Mouse (Mus musculus): ENCODE data around the gene Cactin.

Cactin gene

DNA sequence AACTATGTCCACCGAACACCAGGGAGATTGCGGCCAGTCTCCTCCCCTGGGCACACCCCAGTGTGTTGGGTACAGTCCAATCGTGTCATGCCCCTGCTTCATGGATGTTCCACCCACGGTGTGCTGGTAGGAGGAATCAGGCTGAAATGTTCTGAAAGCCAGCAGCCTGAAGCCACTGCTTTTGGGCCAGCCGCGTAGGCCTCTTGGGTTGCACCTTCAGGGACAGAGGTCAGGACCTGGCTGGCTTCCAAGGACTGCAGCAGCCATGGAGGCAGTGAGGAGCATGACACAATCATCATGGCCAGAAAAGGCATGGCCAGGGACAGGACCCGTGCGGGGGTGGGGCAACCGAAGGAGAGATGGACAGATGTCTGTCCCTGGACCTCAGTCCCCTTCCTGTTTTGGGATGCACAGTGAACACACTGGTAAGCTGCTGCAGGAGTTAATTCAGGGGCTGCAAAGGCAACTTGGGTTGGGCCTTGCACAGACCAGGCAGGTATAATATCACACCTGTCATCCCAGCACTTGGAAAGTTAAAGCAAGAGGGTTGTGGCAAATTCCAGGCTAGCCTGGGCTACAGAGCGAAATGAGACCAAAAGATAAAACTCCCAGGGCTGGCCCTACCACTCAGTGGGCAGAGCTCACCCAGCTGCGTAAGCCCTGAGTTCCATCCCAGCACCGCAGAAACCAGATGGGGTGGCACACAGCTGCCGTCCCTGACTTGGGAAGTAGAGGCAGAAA lies 2.1 kb upstream of the Cactin start:
- in situ Hi-C loops (cut with MboI, MseI) = no loop called here

DNA sequence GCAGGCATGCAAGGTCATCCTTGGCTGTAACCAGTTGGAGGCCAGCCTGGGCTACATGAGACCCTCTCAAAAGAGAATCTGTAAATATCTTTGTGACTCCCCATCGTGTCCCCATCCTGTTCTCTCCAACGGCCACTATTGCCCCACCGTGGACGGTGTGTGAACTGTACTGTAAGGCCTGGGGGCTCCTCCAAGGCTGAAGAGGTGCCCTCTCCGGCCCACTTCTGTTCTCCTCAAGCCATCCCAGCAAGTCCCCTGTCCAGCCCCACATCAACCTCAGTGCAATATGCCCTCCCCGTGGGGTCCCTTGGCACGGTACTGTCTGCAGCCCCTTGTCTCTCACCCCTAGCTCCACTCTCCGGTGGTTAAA lies 1.6 kb upstream of the Cactin start:
- in situ Hi-C loops (cut with MboI, MseI) = no loop called here

DNA sequence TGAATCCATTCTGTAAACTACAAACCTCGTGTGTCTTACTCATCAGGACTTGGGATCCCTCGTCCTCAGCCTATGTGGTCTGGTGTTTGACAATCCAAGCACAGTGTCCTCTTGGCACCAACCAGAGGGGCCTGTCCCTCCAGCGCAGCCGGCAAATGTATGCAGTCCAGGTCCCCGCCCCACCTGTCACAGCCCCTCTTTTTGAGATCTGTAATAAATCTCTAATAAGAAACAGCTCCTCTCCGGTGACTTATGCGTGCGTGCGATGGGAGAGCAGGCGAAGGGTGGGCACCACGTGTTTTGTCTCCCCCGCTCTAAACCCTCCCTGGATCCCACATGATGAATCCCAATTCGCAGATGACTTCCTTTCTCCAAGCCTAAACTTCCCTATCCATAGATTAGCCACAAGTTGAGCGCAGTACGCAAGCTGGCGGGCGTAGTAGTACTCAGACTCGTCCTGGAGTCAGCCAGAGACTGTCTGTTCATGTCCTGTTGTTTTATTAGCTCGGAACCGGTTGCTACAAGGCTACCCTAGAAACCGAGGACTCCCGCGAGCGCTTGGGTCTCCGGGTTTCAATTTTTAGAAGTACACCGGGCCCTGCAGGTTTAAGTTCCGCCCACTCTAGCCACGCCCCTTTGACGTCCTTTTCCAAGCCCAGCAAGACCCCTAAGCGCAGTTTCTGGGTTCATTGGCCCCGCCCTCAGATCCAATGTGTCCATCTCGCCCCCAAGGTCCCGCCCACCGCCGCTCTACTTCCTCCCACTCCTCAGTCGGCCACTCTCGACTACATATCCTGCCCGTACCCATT lies 958 bp upstream of the Cactin start:
- in situ Hi-C loops (cut with MboI, MseI) = loop anchor here (5.0 kb wide), 1 partner anchor 33 kb away; no protein-coding TSS in a partner anchor

DNA sequence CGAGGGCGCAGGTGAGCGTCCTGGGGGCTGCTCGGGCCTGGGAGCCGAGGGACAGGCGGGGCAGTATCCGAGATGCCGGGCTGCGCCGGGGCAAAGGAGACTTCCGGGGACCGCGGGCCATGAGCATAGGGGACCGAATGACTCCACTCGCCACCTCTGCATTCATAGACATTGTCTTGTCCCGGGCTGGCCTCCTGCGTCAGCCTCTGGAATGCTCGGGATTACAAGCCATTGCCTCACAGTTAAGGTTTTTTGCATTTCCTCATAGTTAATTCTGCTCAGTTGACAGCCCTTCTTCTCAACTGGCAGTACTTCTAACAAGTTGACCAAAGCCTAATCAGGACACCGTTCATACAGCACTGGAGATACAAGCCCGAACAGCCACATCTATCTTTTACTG lies 533 bp downstream of the Cactin start:
- in situ Hi-C loops (cut with MboI, MseI) = loop anchor here (5.0 kb wide), 1 partner anchor 34 kb away; no protein-coding TSS in a partner anchor

DNA sequence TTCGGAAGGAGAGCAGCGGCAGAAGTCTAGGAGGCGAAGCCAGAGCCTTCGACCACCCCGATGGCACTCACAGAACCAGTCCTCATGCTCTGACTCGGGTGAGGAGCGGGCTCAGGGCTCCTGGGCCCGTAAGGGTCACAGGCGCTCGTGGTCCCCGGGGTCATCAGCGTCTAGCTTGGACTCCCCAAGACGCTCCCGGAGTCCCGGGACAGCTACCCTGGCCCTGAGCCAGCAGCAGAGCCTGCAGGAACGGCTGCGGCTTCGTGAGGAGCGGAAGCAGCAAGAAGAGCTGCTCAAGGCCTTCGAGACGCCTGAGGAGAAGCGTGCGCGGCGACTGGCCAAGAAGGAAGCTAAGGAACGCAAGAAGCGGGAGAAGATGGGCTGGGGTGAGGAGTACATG lies 1.5 kb downstream of the Cactin start:
- in situ Hi-C loops (cut with MboI, MseI) = loop anchor here (5.0 kb wide), 1 partner anchor 35 kb away; no protein-coding TSS in a partner anchor

DNA sequence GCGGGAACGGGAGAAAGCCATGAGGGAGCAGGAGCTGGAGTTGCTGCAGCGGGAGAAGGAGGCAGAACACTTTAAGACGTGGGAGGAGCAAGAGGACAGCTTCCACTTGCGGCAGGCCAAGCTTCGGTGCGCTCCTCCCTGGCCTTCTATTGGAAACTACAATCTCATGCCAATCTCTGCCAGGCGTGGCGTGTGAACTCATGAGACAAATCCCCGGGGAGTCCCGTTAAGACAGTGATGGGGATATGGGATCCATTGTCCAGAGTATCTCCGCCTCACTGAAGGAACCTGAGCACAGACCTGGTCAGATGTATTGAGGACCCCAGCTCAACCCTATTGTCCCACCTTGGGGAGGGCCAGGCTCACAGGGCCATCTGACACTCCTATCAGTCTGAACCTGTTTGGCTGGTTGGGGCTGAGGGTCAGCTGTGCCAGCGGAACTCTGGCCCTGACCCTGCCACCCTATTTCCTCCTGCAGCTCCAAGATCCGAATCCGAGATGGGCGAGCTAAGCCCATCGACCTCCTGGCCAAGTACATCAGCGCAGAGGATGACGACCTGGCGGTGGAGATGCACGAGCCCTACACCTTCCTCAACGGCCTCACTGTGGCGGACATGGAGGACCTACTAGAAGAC lies 2.4 kb downstream of the Cactin start:
- in situ Hi-C loops (cut with MboI, MseI) = loop anchor here (5.0 kb wide), 1 partner anchor 36 kb away; no protein-coding TSS in a partner anchor

DNA sequence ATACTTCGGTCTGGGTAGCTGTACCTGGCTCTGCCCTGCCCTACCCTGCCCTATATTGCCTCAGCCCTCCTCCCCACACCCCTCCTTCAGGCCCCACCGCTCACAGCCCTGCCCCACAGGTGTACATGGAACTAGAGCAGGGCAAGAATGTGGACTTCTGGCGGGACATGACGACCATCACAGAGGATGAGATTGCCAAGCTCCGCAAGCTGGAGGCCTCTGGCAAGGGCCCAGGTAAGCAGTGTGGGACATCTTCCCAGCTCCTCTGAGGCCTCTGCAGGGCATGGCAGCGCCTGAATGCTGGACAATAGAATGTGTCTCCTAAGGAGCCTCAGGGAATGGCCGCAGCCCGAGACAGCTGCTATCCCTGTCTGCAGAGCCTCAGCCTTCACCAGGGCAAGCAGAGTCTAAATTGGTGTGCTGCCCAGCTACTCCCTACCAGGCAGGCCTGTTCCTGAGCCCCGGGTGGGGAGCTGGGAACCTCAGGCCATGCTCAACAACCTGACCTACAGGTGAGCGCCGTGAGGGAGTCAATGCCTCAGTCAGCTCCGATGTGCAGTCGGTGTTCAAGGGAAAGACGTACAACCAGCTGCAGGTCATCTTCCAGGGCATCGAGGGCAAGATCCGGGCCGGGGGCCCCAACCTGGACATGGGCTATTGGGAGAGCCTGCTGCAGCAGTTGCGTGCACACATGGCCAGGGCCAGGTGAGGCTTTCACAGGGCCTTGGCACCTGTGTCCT lies 3.1 kb downstream of the Cactin start:
- in situ Hi-C loops (cut with MboI, MseI) = loop anchor here (5.0 kb wide), 1 partner anchor 37 kb away; no protein-coding TSS in a partner anchor

DNA sequence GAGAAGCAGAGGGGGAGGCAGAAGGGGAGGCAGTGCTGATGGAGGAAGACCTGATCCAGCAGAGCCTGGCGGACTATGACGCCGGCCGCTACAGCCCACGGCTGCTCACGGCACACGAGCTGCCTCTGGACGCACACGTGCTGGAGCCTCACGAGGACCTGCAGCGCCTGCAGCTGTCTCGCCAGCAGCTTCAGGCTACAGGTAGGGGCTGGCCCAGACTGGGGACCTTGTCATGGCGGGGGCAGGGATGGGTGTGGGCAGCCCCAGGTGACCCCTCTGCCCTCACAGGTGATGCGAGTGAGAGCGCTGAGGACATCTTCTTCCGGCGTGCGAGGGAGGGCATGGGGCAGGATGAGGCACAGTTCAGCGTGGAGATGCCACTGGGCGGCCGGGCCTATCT lies 4.3 kb downstream of the Cactin start:
- in situ Hi-C loops (cut with MboI, MseI) = no loop called here

DNA sequence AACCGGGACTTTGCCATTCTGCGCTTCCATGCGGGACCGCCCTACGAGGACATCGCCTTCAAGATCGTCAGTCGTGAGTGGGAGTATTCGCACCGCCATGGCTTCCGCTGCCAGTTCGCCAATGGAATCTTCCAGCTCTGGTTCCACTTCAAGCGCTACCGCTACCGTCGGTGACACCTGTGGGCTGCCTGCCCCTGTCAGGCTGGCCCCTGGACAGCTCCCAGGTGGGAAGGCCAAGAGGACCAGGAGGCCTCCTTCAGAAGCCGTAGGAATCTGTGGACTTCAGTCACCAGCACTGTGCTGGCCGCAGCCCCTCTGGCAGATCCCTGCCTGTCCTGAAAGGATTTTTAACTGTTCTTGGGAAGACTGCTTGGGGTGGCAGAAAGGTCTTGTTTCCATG lies 4.9 kb downstream of the Cactin start:
- in situ Hi-C loops (cut with MboI, MseI) = no loop called here

DNA sequence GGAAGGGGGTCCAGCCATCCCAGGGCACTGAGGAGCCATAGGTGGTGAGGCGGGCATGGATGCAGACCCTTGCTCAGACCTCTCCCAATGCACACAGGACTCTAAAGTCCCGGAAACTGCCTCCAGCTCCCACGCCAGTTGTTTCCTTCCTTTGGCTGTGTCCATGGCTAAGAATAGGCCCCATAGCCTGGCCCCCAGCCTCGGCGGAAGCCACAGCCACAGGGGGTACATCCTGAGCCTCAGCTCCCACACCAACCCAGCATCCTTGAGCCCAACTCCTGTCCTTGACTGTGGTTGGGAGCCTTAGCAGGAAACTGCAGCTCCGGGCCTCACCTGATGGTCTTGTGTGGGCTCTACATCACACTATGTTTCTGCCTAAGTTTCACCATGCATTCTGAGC lies 6.0 kb downstream of the Cactin start:
- in situ Hi-C loops (cut with MboI, MseI) = no loop called here

DNA sequence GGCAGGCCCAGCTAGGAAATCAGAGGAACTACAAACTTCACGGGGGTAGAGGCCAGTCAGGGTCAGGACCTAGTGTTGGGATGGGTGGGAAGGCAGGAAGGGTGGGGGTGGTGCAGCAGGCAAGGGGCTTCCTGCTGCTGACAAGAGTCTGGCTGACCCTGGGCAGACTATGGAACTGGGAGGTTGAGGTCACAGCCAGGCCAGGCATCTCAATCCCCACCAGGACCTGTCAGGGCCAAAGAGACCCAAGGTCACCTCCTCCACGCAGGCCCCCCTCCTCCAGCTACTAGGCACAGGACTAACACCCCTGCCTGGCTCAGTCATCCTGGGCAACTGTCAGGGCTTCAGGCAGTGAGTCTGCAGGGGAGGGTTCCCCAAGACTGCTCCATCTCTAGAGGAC lies 7.1 kb downstream of the Cactin start:
- in situ Hi-C loops (cut with MboI, MseI) = no loop called here

DNA sequence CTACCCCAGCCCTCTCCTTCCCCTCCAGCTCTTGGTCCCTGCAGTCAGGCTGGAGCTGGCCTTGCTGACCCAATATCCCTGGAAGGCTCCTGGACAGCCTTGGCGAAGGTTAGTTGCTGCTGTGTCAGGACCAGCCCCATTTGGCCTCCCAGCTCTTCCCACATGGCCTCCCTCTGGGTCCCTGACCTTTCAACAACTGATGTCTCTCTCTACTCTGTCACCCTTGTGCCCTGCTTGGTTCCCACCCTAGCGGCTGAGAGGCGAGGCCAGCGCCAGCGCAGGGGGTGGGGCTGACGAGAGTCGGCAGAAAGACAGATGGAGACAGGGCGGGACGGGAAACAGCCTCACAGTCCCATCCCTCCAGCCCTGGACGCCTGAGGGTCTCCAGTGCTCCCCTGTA lies 7.5 kb downstream of the Cactin start, which contains the start of gene Tbxa2r:
Gene Tbxa2r (plus strand): TSS at position 346 of the 400 bp plus-strand sequence.
- in situ Hi-C loops (cut with MboI, MseI) = no loop called here

DNA sequence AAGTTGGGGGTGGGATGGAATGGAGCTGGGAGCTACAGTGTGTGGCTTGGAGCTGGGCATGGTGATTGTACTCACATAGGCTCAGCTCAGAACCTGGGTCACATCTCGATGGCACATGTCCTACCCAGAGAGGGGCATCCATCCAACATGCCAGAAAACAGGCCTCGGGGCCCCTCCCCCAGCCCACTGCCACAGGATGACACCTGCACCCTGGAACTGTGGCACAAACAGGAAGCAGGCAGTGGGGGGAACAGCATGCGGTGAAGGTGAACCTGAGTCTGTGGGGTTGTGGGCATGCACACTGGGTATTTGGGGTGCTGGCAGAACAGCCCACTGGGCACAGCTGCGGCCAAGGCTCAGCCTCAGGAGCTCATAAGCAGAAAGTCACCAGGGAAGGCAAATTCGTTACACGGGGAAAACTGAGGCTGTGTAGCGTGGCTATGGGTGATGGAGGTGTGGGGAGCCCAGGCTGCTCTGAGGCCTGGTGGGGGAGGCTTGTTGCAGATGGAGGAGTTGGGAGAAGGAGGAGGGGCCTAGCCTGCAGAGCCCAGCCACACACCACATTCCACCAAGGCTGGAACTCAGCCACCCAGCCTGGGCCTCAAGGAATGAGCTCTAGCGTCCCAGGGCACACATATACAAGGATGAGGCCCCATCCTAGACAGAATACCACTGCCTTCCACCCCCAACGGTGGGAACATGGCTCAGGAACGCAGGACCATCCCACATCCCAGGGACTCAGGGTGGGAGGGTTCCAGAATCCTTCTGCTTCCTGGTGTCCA lies 8.5 kb downstream of the Cactin start:
- in situ Hi-C loops (cut with MboI, MseI) = no loop called here

DNA sequence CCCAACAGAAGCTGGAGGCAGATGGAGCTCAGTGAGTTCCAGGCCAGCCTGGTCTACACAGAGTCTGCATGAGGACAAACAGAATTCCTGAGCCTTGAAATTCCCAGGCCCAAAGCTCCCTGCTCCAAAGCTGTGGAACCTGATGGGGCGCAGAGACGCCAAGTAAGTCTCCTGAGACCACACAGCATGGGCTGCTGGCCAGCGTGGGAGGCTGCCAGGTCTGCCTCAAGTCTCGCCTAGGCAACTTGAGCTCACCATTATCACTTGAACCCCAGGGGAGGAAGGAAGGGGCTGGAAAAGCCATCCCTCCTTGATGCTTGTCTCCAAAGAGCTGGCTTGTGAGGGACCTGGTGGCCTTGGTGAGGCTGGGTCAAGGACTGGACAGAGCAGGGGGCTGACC lies 9.1 kb downstream of the Cactin start:
- in situ Hi-C loops (cut with MboI, MseI) = no loop called here

DNA sequence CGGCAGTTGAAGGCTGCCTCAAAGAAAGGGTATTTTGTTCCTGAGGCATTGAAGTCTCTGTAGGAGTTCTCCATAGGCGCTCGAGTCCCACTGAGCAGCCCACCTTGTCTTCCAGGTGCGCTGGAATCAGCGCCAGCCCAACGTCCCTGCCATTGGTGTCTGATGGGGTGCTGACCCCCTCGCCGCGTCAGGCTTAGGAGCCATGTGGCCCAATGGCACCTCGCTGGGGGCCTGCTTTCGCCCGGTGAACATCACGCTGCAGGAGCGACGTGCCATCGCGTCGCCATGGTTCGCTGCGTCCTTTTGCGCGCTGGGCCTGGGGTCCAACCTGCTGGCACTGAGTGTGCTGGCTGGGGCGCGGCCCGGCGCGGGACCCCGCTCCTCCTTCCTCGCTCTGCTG lies 11.4 kb downstream of the Cactin start:
- in situ Hi-C loops (cut with MboI, MseI) = no loop called here

DNA sequence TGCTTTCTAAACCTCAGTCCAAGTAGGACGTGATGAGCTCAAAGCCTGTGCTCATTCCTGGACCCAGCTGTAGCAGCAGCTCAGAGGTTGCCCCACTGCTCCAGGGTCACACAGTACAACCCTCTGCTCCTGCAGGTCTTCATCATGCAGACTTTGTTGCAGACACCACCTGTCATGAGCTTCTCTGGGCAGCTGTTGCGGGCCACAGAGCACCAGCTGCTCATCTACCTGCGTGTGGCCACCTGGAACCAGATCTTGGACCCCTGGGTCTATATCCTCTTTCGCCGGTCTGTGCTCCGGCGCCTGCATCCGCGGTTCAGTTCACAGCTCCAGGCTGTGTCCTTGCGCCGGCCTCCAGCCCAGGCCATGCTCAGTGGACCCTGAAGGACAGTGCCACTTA lies 13.4 kb downstream of the Cactin start:
- in situ Hi-C loops (cut with MboI, MseI) = no loop called here

DNA sequence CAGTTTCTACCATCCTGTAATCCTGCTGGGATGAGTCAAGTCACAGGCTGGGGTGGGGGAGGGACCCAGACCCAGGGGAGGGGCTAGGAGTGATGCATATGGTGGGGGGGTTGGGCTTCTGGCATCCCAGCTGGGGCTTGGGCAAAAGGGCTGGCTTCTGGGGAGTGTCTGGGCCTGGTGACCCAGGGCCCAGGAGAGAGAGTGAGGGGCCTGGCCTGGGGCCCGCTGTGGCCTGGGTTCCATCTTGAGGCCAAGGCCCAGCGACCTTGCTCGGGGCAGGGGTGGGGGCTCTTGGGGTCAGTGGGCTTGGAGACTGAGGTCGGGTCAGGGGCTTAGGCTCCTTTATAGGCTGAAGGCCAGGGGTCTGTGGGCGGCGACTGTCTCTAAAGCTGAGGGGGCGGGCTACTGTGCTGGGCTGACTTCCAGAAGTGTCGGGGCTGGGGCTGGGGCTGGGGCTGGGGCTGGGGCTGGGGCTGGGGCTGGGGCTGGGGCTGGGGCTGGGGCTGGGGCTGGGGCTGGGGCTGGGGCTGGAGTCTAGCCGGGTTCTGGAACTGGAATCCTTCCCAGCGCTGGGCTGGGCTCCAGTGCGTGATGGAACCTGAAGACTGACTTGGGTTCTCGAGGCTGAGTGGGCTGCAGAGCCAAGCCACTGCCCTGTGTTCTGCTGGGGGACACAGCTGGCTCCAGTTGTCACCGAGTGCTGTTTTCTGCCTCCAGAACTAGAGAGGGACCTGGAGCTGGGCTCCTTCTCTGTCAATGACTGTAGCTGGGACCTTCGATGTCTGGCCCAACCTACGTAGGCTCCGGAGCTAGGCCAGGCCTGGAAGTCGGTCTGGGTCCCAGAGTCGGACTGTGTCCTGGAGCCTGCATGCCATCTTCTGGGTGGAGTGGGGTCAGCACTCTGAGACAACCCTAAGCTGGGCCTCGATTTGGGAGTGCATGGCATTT lies 14.8 kb downstream of the Cactin start:
- in situ Hi-C loops (cut with MboI, MseI) = no loop called here

DNA sequence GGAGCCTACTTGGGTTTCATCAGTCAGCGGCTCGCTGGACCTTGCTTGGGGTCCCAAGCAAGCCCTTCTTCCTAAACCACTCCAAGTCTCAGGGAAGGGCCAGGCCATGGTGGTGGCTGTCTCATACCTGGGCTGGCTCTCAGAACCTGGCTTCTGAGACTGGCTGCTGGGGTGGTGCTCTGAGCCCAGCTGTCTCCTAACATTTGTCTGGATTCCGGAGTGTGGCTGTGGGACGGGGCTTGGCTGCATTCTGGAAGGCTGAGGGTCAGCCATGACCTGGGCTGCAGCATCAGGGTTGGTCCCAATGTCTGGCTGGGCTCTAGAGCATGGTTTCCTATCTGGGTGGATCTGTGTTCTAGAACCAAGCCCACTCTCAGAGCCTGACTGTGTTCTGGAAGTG lies 15.7 kb downstream of the Cactin start:
- in situ Hi-C loops (cut with MboI, MseI) = no loop called here

DNA sequence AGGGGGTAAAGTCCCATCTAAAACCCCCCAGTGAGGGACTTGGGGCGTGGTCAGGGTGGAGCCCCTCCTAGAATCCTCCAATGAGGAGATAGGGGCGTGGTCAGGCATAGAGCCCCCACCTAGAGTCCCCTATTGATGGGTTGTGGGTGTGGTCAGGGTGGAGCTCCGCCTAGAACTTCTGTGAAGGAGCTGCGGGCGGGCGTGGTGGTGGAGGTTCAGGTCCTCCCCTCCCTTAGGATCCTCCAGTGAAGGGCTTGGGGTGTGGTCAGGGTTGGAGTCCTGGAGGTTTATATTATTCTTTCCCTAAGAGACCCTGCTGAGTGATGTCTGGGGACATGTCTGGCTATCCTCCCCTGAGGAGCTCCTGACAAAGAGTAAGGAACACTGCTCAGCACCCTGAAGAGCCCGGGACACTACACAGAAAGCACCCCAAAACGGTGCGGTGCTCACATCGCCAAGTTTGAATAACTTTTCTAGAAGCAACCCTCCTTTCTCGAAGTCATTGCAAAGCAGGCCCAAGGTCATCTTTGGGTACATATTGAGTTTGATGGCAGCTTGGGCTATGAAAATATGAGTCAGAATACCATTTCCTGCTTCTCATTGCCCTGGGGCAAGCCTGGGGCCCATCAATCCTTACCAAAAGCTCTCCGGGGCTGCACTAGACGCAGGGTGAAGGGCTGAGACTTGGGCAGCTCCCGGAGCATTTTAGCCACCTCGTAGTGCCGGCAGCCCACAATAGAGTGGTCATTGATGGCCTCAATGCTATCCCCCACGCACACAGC lies 19.8 kb downstream of the Cactin start:
- in situ Hi-C loops (cut with MboI, MseI) = loop anchor here (10.0 kb wide), 1 partner anchor 286 kb away; no protein-coding TSS in a partner anchor

All from T-helper 2 cell (primary cell).